Mouse (Mus musculus) Patski (cell line): ENCODE measurements around the gene Gse1. TPM values are rescaled to one million over a fixed set of nuclear protein-coding genes. Genes with fewer than 3 reads are reported as not detected.

Source experiments
- ATAC-seq: fragments of 100-300 bp; one replicate; pipeline ENCODE4 v1.8.0; 2021
- CTCF ChIA-PET: fragments of 350-600 bp; sonication (Branson Sonifier 250); formaldehyde crosslinking; loops from one replicate; lab custom pipeline; 2022; ENCODE audit warnings: inconsistent platforms; lab: Charles Lee
- POLR2A ChIA-PET: fragments of 350-600 bp; sonication (Branson Sonifier 250); formaldehyde crosslinking; loops from one replicate; lab custom pipeline; 2022; ENCODE audit warnings: antibody characterized with exemption, inconsistent platforms; lab: Charles Lee
- DNase-seq: peaks from one replicate; pipeline ENCODE4 v3.0.0-alpha.2; 2011; ENCODE audit warnings: low read depth, low spot score
- H3K27me3 ChIP-seq: fragments of 371-371 bp; one replicate; pipeline ENCODE4 v1.5.1; 2021
- CTCF ChIP-seq: fragments of 100-300 bp; IDR thresholded peaks from one replicate; pipeline ENCODE4 v1.5.1; 2021
- in situ Hi-C: fragments of 300-500 bp; cut with MboI; formaldehyde crosslinking; loops from 3 replicates; pipeline ENCODE4 v1.11.1; 2018; ENCODE audit warnings: low pct_unique_long_range_greater_than_20kb, mixed read lengths
- polyA plus RNA-seq: library from polyadenylated mRNA; unstranded; gene quantifications from one replicate; pipeline ENCODE4 v1.2.3, GENCODE M21; 2021

The Gse1 gene
- polyA plus RNA-seq, 1 experiment from 2014 or later, result 19.8 TPM

DNA sequence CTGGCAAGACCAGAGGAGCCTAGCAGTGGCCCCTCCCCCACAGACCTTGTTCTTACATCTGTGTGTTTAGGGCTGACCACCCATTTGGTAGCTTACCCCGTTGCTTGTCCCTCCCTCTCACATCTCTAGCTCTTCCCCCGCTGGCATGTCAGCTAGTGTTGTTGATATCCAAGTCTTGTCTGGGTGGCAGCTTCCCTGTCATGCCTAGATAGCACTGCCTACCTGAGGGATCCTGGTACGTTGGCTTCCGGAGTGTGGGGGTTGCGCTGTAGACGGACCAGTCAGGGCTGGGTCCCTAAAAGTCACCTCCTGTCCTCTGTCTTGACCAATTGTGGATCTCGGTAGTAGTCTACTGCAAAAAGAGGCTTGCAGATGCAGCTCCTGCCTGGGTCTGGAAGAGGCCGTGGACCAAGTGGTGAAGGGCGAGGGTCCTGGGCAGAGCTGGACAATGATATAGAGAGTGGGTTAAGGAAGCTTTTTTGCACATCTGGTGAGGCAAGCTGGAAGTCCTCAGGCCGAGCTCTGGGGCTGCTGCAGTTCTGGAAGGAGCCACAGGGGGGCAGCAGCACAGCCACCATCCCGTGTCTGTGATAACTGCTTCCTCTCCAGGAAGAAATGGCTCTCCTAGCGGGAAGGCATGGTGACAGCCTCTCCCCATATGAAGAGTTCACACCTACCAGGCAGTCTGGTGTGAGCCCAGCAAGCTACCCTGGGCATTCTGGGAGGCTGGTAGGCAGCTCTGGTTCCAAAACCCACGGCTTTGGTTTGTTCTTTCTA, 341.9 kb downstream of the Gse1 start:
- ChIA-PET CTCF (interaction anchor here (0.7 to 2.8 kb wide), 14 partner anchors 9 to 243 kb away, joined by 3 to 14 read pairs (median 3); no protein-coding TSS in a partner anchor), POLR2A (no interaction called here)
- no peak for TF ChIP-seq CTCF
- in situ Hi-C loops, result loop anchor here (5.0 kb wide), 1 partner anchor 33 kb away; no protein-coding TSS in a partner anchor
- ATAC-seq (no peak), DNase-seq (peak; percentile 17)
- no peaks in the 10 kb centered on the region for H3K27me3 ChIP-seq

DNA sequence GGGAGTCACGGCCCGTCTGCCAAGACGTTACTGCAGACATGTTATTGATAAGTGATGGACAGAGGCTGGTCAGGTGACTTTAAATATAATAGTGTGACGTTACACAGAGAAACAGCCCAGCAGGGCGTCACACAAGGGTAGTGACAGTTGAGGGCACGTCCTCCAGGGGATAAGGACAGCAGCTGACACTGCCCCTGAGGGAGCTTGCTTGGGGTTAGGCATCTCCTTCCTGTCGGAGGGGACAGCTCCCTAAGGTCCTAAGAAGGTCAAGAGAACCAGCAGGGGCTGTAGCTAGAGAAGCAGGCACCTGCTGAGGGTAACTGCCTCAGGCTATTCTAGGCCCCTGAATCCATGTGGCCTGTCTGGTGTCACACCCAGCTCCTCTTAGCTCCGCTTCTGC, 343.3 kb downstream of the Gse1 start:
- DNase-seq (no peak), ATAC-seq (no peak)
- H3K27me3 ChIP-seq, result no peaks in the 10 kb centered on the region
- in situ Hi-C loops, result loop anchor here (5.0 kb wide), 1 partner anchor 34 kb away; no protein-coding TSS in a partner anchor
- CTCF ChIA-PET, result interaction anchor here (1.8 to 2.8 kb wide), 3 partner anchors 9 to 28 kb away, joined by 5 to 14 read pairs (median 9); no protein-coding TSS in a partner anchor
- POLR2A ChIA-PET, result no interaction called here
- no peak for TF ChIP-seq CTCF

DNA sequence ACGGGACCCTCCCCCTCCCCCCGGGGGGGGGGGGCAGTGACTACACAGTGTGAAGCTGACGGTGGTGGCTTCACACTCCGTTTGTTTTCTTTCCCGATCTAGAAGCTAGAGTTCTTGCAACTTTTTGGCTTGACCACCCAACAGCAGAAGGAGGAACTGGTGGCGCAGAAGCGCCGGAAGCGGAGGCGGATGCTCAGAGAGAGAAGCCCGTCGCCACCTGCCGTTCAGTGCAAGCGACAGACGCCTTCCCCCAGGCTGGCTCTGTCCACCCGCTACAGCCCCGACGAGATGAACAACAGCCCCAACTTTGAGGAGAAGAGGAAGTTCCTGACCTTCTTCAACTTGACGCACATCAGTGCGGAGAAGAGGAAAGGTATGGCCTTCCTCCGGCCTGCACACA, 344.3 kb downstream of the Gse1 start:
- ChIA-PET CTCF (interaction anchor here (1.3 to 1.8 kb wide), 2 partner anchors 10 kb away, joined by 5 to 6 read pairs; no protein-coding TSS in a partner anchor), POLR2A (no interaction called here)
- no peak for TF ChIP-seq CTCF
- H3K27me3 ChIP-seq, result no peaks in the 10 kb centered on the region
- in situ Hi-C loops, result loop anchor here (5.0 kb wide), 1 partner anchor 35 kb away; no protein-coding TSS in a partner anchor
- ATAC-seq, result no peak
- DNase-seq, result no peak

DNA sequence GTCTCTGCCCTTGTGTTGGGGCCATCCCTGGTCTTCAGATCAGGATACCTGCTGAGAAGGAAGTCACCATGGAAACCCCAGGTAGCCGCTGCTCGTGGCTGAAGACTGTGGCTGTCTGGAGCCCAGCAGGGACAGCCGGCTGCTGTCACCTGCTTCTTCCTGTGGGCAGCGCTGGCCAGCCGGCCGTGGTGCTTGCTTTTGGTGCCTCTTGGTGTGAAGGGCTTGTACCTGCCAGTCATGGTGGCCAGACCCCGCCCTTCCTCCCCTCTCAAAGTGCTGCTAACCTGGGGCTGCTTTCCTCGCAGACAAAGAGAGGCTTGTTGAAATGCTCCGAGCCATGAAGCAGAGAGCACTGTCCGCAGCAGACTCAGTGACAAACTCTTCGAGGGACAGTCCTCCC, 345.6 kb downstream of the Gse1 start:
- no peak for ATAC-seq
- ChIA-PET POLR2A (no interaction called here), CTCF (interaction anchor here (1.4 kb wide), 2 partner anchors 26 to 247 kb away, joined by 3 to 5 read pairs; no protein-coding TSS in a partner anchor)
- no peak for TF ChIP-seq CTCF
- DNase-seq, result no peak
- in situ Hi-C loops, result loop anchor here (5.0 kb wide), 1 partner anchor 37 kb away; no protein-coding TSS in a partner anchor
- no peaks in the 10 kb centered on the region for H3K27me3 ChIP-seq

DNA sequence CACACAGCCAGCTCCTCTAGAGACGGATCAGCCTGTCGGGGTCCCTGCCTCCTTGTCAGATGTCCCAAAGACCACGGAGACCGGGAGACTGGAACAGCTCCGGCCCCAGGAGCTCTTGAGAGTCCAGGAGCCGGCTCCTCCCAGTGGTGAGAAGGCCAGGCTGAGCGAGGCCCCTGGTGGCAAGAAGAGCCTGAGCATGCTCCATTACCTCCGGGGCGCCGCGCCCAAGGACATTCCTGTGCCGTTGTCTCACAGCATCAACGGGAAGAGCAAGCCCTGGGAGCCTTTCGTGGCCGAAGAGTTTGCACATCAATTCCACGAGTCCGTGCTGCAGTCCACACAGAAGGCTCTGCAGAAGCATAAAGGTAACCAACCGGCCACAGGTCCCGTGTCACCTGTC, 346.7 kb downstream of the Gse1 start:
- in situ Hi-C loops, result loop anchor here (5.0 kb wide), 1 partner anchor 38 kb away; no protein-coding TSS in a partner anchor
- ChIA-PET CTCF (interaction anchor here (0.9 to 1.4 kb wide), 4 partner anchors 14 to 287 kb away, joined by 3 to 5 read pairs (median 3); partner anchors contain the start of gene Gins2), POLR2A (interaction anchor here (0.6 kb wide), 2 partner anchors 31 to 74 kb away, joined by 3 to 6 read pairs; no protein-coding TSS in a partner anchor)
- DNase-seq (no peak), ATAC-seq (peak; percentile 78)
- no peak for TF ChIP-seq CTCF
- H3K27me3 ChIP-seq, result no peaks in the 10 kb centered on the region

DNA sequence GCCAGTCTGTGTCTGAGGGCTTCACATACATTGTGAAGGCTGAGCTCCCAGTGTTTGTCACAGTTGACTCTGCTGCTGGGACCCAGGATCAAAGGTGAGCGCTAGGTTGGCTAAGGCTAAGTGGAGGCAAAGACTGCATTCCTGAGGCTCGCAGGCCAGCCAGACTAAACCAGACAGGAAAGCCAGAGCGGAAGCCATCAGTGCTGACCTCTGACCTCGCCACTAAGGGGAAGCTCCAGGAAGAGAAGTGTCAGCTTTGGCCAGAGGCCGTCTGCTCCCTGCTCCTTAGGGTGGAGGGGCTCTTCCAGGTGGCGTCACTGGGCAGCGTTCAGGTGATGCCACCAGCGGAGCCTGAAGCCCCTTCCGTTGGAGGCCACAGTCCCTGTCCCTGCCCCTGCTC, 347.5 kb downstream of the Gse1 start:
- CTCF ChIA-PET, result interaction anchor here (1.2 to 1.3 kb wide), 2 partner anchors 21 to 287 kb away, joined by 3 read pairs; no protein-coding TSS in a partner anchor

DNA sequence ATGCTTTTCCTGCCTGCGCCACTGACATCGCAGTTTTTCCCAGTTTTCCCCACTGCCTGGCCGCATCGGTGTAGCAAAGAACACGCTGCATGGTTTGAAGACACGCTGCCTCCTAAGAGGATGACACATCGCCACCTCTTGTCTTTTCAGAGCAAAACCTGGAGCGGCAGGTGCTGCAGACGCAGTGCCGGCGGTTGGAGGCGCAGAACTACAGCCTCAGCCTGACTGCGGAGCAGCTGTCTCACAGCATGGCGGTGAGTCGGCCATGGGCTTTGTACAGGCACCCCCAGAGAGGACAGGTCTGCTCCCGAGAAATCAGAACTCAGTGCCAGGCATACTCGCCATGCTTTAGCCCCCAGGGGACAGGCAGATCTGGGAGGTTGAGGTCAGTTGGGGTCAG, 349.6 kb downstream of the Gse1 start:
- DNase-seq (no peak), ATAC-seq (no peak)
- in situ Hi-C loops, result no loop called here
- no peaks in the 10 kb centered on the region for H3K27me3 ChIP-seq
- ChIA-PET POLR2A (no interaction called here), CTCF (interaction anchor here (1.9 kb wide), 1 partner anchor 19 kb away, joined by 7 read pairs; no protein-coding TSS in a partner anchor)
- TF ChIP-seq CTCF, result no peak

More for the DNA sequence above, 347.5 kb downstream of the Gse1 start:
- POLR2A ChIA-PET, result interaction anchor here (0.6 kb wide), 1 partner anchor 334 kb away, joined by 3 read pairs; no protein-coding TSS in a partner anchor
- TF ChIP-seq CTCF, result no peak
- ATAC-seq (no peak), DNase-seq (no peak)
- H3K27me3 ChIP-seq, result no peaks in the 10 kb centered on the region
- in situ Hi-C loops, result no loop called here

DNA sequence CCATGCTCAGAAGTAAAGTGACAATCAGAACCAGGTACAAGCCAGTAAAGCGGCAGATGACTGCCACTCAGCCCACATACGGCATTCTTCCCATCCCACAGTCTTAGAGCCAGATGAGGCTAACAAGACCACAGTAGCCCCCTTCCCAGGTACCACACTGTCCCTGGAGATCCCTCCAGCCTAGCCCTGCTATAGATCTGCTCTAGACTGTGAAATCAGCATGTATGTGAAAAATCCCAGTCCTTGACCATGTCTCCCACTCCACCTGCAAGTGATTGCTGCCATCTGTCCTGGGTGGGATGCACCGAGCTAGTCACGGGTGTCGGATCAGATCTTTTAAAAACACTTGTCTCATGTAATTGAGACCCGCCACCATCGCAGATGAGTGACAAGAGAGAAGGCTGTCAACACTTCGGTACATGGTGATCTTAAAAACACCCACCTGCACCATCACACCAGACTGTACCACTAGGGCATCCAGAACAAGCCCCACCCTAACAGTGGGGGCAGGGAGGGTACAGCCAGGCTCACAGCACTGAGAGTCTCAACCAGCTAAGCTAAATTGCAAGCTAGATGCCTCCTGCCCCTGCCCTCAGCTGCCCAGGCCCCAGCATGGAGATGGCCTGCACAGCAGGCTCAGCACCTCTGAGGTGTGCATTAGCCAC, 352.2 kb downstream of the Gse1 start:
- H3K27me3 ChIP-seq, result no peaks in the 10 kb centered on the region
- POLR2A ChIA-PET, result no interaction called here
- CTCF ChIA-PET, result interaction anchor here (2.7 kb wide), 1 partner anchor 10 kb away, joined by 9 read pairs; no protein-coding TSS in a partner anchor
- DNase-seq, result no peak
- ATAC-seq, result no peak
- TF ChIP-seq CTCF, result no peak
- in situ Hi-C loops, result no loop called here

DNA sequence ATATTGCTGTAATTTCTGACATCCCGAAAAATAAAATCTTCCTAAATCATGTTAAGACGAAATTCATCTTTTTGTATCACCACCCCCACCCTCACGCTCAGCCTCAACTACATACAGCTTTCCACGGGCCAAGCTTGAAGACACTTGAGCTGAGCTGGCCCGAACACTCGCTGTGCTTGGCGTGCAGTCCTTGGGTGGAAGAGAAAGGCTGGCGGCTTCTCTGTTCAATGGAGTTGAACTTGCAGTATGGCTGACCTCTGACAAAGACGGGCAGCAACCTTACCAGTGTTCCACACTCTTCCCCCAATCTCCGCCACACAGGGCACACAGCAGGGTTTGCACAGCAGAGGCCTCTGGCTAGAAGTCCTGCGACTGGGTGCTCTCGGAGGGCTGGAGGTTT, 353.1 kb downstream of the Gse1 start:
- POLR2A ChIA-PET, result no interaction called here
- no peak for TF ChIP-seq CTCF
- CTCF ChIA-PET, result interaction anchor here (0.8 to 1.1 kb wide), 2 partner anchors 11 to 15 kb away, joined by 3 to 4 read pairs; no protein-coding TSS in a partner anchor
- DNase-seq (no peak), ATAC-seq (no peak)
- H3K27me3 ChIP-seq, result no peaks in the 10 kb centered on the region
- in situ Hi-C loops, result no loop called here

DNA sequence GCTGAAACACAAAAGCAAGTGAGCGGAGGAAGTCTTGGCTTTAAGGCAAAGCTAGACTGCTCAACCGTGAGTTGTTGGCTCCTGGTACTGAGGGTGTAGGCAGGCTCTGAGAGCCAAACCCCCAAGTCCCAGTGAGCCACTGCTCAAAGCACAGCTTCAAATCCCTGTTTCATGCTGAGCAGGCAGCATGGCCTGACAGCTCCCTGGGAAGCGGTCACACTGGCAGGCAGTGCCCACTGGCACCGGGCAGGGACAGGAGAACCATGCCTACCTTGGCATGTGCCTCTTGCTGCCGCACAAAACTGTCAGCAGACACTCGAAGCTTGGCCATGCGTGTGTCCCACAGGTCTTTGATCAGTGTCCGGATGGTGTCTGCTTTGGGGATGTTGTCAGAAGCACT, 353.6 kb downstream of the Gse1 start:
- POLR2A ChIA-PET, result no interaction called here
- TF ChIP-seq CTCF, result no peak
- DNase-seq (no peak), ATAC-seq (no peak)
- in situ Hi-C loops, result no loop called here
- H3K27me3 ChIP-seq, result no peaks in the 10 kb centered on the region
- CTCF ChIA-PET, result interaction anchor here (0.8 to 1.8 kb wide), 3 partner anchors 9 to 14 kb away, joined by 3 to 6 read pairs (median 4); no protein-coding TSS in a partner anchor
